Mouse (Mus musculus) bone marrow macrophage, adult 2 months (primary cell): Measurements from ENCODE around the gene Stx16.

Experiments used
- CTCF ChIP-seq: IDR thresholded peaks from 2 replicates; pipeline ENCODE4 v1.5.1; 2012; ENCODE audit warnings: low read depth, mild to moderate bottlenecking, low read length, moderate library complexity
- POLR2A ChIP-seq: IDR thresholded peaks from 2 replicates; pipeline ENCODE4 v1.6.1; 2012; ENCODE audit warnings: mild to moderate bottlenecking, low read depth, low read length, borderline replicate concordance

GRCm38 (mm10) chr2:174107375-174107774 lies 31.3 kb downstream of the Stx16 start:
- TF ChIP-seq POLR2A (no peak), CTCF (no peak)
